In the genomic region with DNA sequence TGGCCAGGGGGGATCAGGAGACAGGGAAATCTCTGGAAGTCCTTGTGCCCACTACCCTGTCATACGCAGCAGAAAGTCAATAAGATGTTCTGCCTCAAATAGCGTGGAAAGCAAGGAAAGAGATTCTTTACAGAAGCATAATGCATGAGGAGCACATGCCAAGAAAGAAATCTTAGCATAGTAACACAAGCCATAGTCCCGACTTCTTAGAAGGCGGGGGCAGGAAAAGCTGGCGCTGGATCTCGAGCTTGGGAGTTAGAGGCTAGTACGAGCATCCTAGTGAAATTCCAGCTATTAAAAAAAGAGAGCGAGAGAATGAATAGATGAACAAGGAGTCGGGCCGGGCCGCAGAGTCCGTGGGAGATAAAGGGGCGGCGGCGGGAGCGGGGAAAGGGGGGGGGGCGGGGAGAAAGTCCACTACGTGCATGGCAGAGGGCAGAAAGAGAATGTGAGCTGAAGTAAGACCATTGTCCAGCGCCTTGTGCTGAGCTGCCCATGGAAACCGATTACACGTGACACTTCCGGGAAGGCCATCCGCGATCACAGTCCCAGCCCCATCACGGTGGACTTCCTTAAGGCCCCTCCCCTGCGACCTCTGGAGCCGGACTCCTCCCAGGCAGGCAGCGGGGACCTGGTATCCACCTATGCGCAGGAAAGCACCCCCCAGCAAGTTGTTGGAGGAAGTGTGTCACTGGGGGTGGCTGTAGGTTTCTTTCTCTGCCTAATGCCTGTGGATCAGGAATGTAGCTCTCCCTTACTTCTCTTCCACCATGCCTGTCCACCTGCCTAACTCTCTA, we compare ENCODE assay signal across 9 mouse cellular contexts. TPM values are rescaled to one million over a fixed set of nuclear protein-coding genes. Genes with fewer than 3 reads are reported as not detected.
A peak's percentile ranks its signal among the peaks of the same experiment; 100 is the strongest.
DNase-seq lines count a peak whose midpoint lies in the region; ATAC-seq and TF ChIP-seq lines count a peak whose summit lies in the region.
"Had no signal": no experiment of that assay in that cellular context is flagged by ENCODE, and none has a peak within 500 bp of the region (broad histone marks: within the 10 kb centered on the region; RNA-seq: fewer than 3 reads in every experiment).

No protein-coding gene starts in this region.

- no peak for DNase-seq in layer of hippocampus, adult 2 months (ENCODE audit: low spot score in 2 of 2)
- DNase-seq in layer of hippocampus, postnatal 36 days = no peak
- no peak for DNase-seq in liver, embryonic 13.5 days
- DNase-seq in midbrain, postnatal 0 days (ENCODE audit: low spot score) = peak; percentile 24
- DNase-seq in layer of hippocampus, postnatal 10 days (ENCODE audit: low spot score in 2 of 2) = no peak

- peak overlapping the region; percentile 69 for H3K4me2 ChIP-seq in intestine, embryonic 15.5 days (replicated peaks)
- H3K4me2 ChIP-seq in liver, embryonic 13.5 days = peak overlapping the region; percentile 72
- peak overlapping the region; percentile 64 for H3K4me2 ChIP-seq in midbrain, postnatal 0 days (ENCODE audit: low read depth, low read length, poor library complexity, severe bottlenecking)

- no peaks in the 10 kb centered on the region for H3K36me3 ChIP-seq in intestine, embryonic 15.5 days
- H3K36me3 ChIP-seq in liver, embryonic 13.5 days = no peaks in the 10 kb centered on the region
- no peaks in the 10 kb centered on the region for H3K36me3 ChIP-seq in midbrain, postnatal 0 days (ENCODE audit: insufficient read depth, low read length)

- H3K4me1 ChIP-seq in bone marrow, adult 2 months (ENCODE audit: control insufficient read depth, insufficient read depth, low read length) = peaks cover 18% of the 10 kb centered on the region
- H3K4me1 ChIP-seq in intestine, embryonic 15.5 days (replicated peaks) = peaks cover 26% of the 10 kb centered on the region
- H3K4me1 ChIP-seq in liver, embryonic 13.5 days (replicated peaks) = peaks cover 55% of the 10 kb centered on the region
- H3K4me1 ChIP-seq in midbrain, postnatal 0 days (ENCODE audit: insufficient read depth, low read length) = peaks cover 4% of the 10 kb centered on the region; the same call in 1 of the 2 replicates

- no peaks in the 10 kb centered on the region for H3K9me3 ChIP-seq in intestine, embryonic 15.5 days
- no peaks in the 10 kb centered on the region for H3K9me3 ChIP-seq in liver, embryonic 13.5 days (replicated peaks)
- H3K9me3 ChIP-seq in midbrain, postnatal 0 days (ENCODE audit: low read length) = no peaks in the 10 kb centered on the region

- ATAC-seq in granulocyte monocyte progenitor cell, adult 5-6 weeks (replicated peaks; ENCODE audit: poor library complexity, severe bottlenecking) = peak; percentile 30
- peak; percentile 69 for ATAC-seq in intestine, embryonic 15.5 days
- ATAC-seq in liver, embryonic 13.5 days (ENCODE audit: low read depth) = peak; percentile 61
- ATAC-seq in midbrain, postnatal 0 days (ENCODE audit: low FRiP score) = peak; percentile 63; the same call in 1 of the 2 replicates

- H3K27ac ChIP-seq in layer of hippocampus, adult 2 months = peak overlapping the region; percentile 32; the same call in 1 of the 2 replicates
- peak overlapping the region; percentile 49 for H3K27ac ChIP-seq in bone marrow, adult 2 months (ENCODE audit: control insufficient read depth, insufficient read depth, low read depth, low read length, poor library complexity)
- H3K27ac ChIP-seq in intestine, embryonic 15.5 days = peak overlapping the region; percentile 58
- H3K27ac ChIP-seq in liver, embryonic 13.5 days = no peak overlapping the region; the same call in 1 of the 2 replicates
- H3K27ac ChIP-seq in midbrain, postnatal 0 days (ENCODE audit: low read depth, low read length) = peak overlapping the region; percentile 47; the same call in 1 of the 2 replicates

- H3K9ac ChIP-seq in intestine, embryonic 15.5 days = peak overlapping the region; percentile 34
- peak overlapping the region; percentile 63 for H3K9ac ChIP-seq in liver, embryonic 13.5 days
- peak overlapping the region; percentile 52 for H3K9ac ChIP-seq in midbrain, postnatal 0 days (replicated peaks; ENCODE audit: low read length, poor library complexity, severe bottlenecking)

- no peak for TF ChIP-seq CTCF in layer of hippocampus, adult 2 months (conservative IDR thresholded peaks at IDR 0.05)
- TF ChIP-seq CTCF in bone marrow, adult 2 months (IDR thresholded peaks at IDR 0.05; ENCODE audit: control insufficient read depth, insufficient read depth, low read length) = no peak
- TF ChIP-seq CTCF in midbrain, postnatal 0 days (IDR thresholded peaks at IDR 0.05) = no peak

- 29% methylated on average over 29 of the region's 29 CpGs for WGBS in bone marrow, adult 2 months
- 11% methylated on average over 28 of the region's 29 CpGs for WGBS in intestine, embryonic 15.5 days
- WGBS in liver, embryonic 13.5 days (ENCODE audit: insufficient replicate concordance) = 9% methylated on average over 29 of the region's 29 CpGs
- 4% methylated on average over 27 of the region's 29 CpGs for WGBS in midbrain, postnatal 0 days

- peak overlapping the region; percentile 43 for H3K4me3 ChIP-seq in layer of hippocampus, adult 2 months
- peak overlapping the region; percentile 43 for H3K4me3 ChIP-seq in bone marrow, adult 2 months (replicated peaks; ENCODE audit: control insufficient read depth, low read depth, low read length)
- peak overlapping the region; percentile 26 for H3K4me3 ChIP-seq in intestine, embryonic 15.5 days (replicated peaks)
- H3K4me3 ChIP-seq in liver, embryonic 13.5 days (replicated peaks) = peak overlapping the region; percentile 51
- H3K4me3 ChIP-seq in midbrain, postnatal 0 days (ENCODE audit: low read depth, low read length) = peak overlapping the region; percentile 30

- no peaks in the 10 kb centered on the region for H3K27me3 ChIP-seq in intestine, embryonic 15.5 days (replicated peaks)
- no peaks in the 10 kb centered on the region for H3K27me3 ChIP-seq in liver, embryonic 13.5 days
- no peaks in the 10 kb centered on the region for H3K27me3 ChIP-seq in midbrain, postnatal 0 days (ENCODE audit: insufficient read depth, low read length)

- 0 out of 2 replicates have a peak, but pooled peaks have one; percentile 26 for TF ChIP-seq POLR2A in bone marrow, adult 2 months (IDR thresholded peaks at IDR 0.05; ENCODE audit: borderline replicate concordance, control insufficient read depth, low read depth, low read length)

RNA-seq across cellular contexts. Expression of a gene that starts 12.6 kb away (rescaled TPM):
- total RNA-seq in layer of hippocampus, adult 2 months (2021) = 100 to 1,000 TPM; 300 to 303 TPM
- total RNA-seq in layer of hippocampus, postnatal 36 days (2021) = 100 to 1,000 TPM; 302 to 334 TPM
- polyA plus RNA-seq in bone marrow, adult 2 months (2011; ENCODE audit: insufficient read depth, insufficient read length, low replicate concordance, missing spikeins) = 86.6 and 133 TPM in 2 replicates
- 417 and 477 TPM in 2 replicates for total RNA-seq in granulocyte monocyte progenitor cell, adult 5-6 weeks (2014; fragmentation: Nextera tagmentation)
- total RNA-seq in granulocyte monocyte progenitor cell, adult 5-6 weeks (2017) = 469 and 557 TPM in 2 replicates
- polyA plus RNA-seq in intestine, embryonic 15.5 days (2015; fragmentation: Nextera tagmentation; extraction: Ambion mirVana) = 653 and 697 TPM in 2 replicates
- polyA plus RNA-seq in liver, embryonic 13.5 days (2015; fragmentation: Nextera tagmentation; extraction: Ambion mirVana) = 284 and 331 TPM in 2 replicates
- total RNA-seq in midbrain, postnatal 0 days (2014; rRNA removed) = 583 and 680 TPM in 2 replicates
- 1,182 and 1,189 TPM in 2 replicates for polyA plus RNA-seq in midbrain, postnatal 0 days (2015; fragmentation: Nextera tagmentation; extraction: Ambion mirVana)
- total RNA-seq in layer of hippocampus, postnatal 10 days (2021) = 100 to 1,000 TPM; 446 to 465 TPM

RNA-seq across cellular contexts. Expression of a gene that starts 39.4 kb away (rescaled TPM):
- total RNA-seq in layer of hippocampus, adult 2 months (2021) = not detected
- not detected for total RNA-seq in layer of hippocampus, postnatal 36 days (2021)
- polyA plus RNA-seq in bone marrow, adult 2 months (2011; ENCODE audit: insufficient read depth, insufficient read length, low replicate concordance, missing spikeins) = not detected in 2 replicates
- not detected in 2 replicates for total RNA-seq in granulocyte monocyte progenitor cell, adult 5-6 weeks (2014; fragmentation: Nextera tagmentation)
- not detected in 2 replicates for total RNA-seq in granulocyte monocyte progenitor cell, adult 5-6 weeks (2017)
- polyA plus RNA-seq in intestine, embryonic 15.5 days (2015; fragmentation: Nextera tagmentation; extraction: Ambion mirVana) = not detected in 2 replicates
- not detected in 2 replicates for polyA plus RNA-seq in liver, embryonic 13.5 days (2015; fragmentation: Nextera tagmentation; extraction: Ambion mirVana)
- total RNA-seq in midbrain, postnatal 0 days (2014; rRNA removed) = not detected in 2 replicates
- not detected in 2 replicates for polyA plus RNA-seq in midbrain, postnatal 0 days (2015; fragmentation: Nextera tagmentation; extraction: Ambion mirVana)
- total RNA-seq in layer of hippocampus, postnatal 10 days (2021) = not detected
- total RNA-seq: left cerebral cortex, postnatal 36 days had no signal
